Comparison of ENCODE assay signal across 23 mouse cellular contexts in the genomic region with DNA sequence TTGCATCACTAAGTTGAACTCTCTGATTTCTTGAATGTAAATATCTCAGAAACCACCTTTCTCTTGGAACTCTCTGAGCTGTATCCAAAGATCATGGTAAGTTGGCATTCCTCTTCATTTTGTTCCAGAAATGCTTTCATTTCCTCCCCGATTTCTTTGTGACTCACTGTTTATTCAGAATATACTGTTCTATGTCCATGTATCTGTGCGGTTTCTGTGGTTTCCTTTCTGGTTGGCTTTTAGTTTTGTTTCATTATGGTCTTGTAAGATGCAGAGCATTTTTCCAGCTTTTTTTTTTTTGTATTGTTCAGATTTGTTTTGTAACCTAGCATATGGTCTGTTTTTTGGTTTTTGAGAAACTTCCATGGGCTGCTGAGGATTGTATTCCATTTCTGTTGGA. TPM values are rescaled to one million over a fixed set of nuclear protein-coding genes. Genes with fewer than 3 reads are reported as not detected.
A peak's percentile ranks its signal among the peaks of the same experiment; 100 is the strongest.
DNase-seq lines count a peak whose midpoint lies in the region; ATAC-seq and TF ChIP-seq lines count a peak whose summit lies in the region.
"Had no signal": no experiment of that assay in that cellular context is flagged by ENCODE, and none has a peak within 500 bp of the region (broad histone marks: within the 10 kb centered on the region; RNA-seq: fewer than 3 reads in every experiment).

No protein-coding gene starts in this region.

- H3ac ChIP-seq in myocyte (ENCODE audit: control insufficient read depth, insufficient read length): no peak overlapping the region

- H3K9ac ChIP-seq in neural tube, embryonic 15.5 days (replicated peaks): no peak overlapping the region
- H3K9ac ChIP-seq: embryonic facial prominence, embryonic 12.5 days; forebrain, embryonic 13.5 days; forebrain, embryonic 15.5 days; forebrain, postnatal 0 days had no signal

- H3K36me3 ChIP-seq in myocyte (ENCODE audit: control insufficient read depth, insufficient read depth): peaks cover 18% of the 10 kb centered on the region
- H3K36me3 ChIP-seq in neural tube, embryonic 15.5 days: peaks cover 84% of the 10 kb centered on the region

- no peak overlapping the region for H3K4me2 ChIP-seq in myocyte (ENCODE audit: low read depth)
- no peak overlapping the region for H3K4me2 ChIP-seq in neural tube, embryonic 15.5 days
- H3K4me2 ChIP-seq: embryonic facial prominence, embryonic 12.5 days; forebrain, embryonic 13.5 days; forebrain, embryonic 15.5 days had no signal

- no peaks in the 10 kb centered on the region for H3K9me3 ChIP-seq in neural tube, embryonic 15.5 days (replicated peaks)
- H3K9me3 ChIP-seq: embryonic facial prominence, embryonic 12.5 days; forebrain, embryonic 15.5 days; G1E had no signal

- no peaks in the 10 kb centered on the region for H3K4me1 ChIP-seq in neural tube, embryonic 15.5 days
- H3K4me1 ChIP-seq: embryonic facial prominence, embryonic 10.5 days; embryonic facial prominence, embryonic 12.5 days; forebrain, embryonic 13.5 days; forebrain, embryonic 15.5 days had no signal

- no peak overlapping the region for H3K4me3 ChIP-seq in myocyte
- no peak overlapping the region for H3K4me3 ChIP-seq in neural tube, embryonic 15.5 days (replicated peaks)
- H3K4me3 ChIP-seq: embryonic facial prominence, embryonic 10.5 days; embryonic facial prominence, embryonic 12.5 days; forebrain, embryonic 13.5 days; forebrain, embryonic 15.5 days had no signal

- H3K27me3 ChIP-seq in myocyte (ENCODE audit: control insufficient read depth, insufficient read depth, insufficient read length): no peaks in the 10 kb centered on the region
- no peaks in the 10 kb centered on the region for H3K27me3 ChIP-seq in neural tube, embryonic 15.5 days (replicated peaks)
- H3K27me3 ChIP-seq: CH12.LX; embryonic facial prominence, embryonic 12.5 days; forebrain, embryonic 13.5 days; forebrain, embryonic 15.5 days had no signal

- TF ChIP-seq POLR2A in myocyte (IDR thresholded peaks at IDR 0.05; ENCODE audit: insufficient read length, low read depth): no peak

- ATAC-seq in neural tube, embryonic 15.5 days (ENCODE audit: low FRiP score): no peak
- ATAC-seq: CD4-positive, CD25-positive, alpha-beta regulatory T cell, adult 4 months; forebrain, embryonic 13.5 days; forebrain, embryonic 15.5 days; forebrain, postnatal 0 days had no signal

- WGBS in neural tube, embryonic 15.5 days: 100% methylated on average over 2 of the region's 2 CpGs

- DNase-seq in 3134 (ENCODE audit: extremely low read depth, insufficient read length, low spot score): peak; percentile 40
- DNase-seq in 3T3-L1 (ENCODE audit: low read depth, low spot score): peak; percentile 70
- peak; percentile 46 for DNase-seq in NIH3T3 (ENCODE audit: low read depth)
- no peak for DNase-seq in adrenal gland, adult 2 months
- no peak for DNase-seq in left cerebral cortex, adult 11 months (ENCODE audit: low spot score)
- DNase-seq: adrenal gland, adult 8-10 months; adrenal gland, postnatal 14 days; adrenal gland, postnatal 36 days; B cell, adult 2 months; cerebellum, adult 18-20 months; cerebellum, adult 9-10 months; cerebellum, postnatal 10 days; cerebellum, postnatal 25 days; forebrain, postnatal 0 days had no signal

- no peaks in the 10 kb centered on the region for H3K79me2 ChIP-seq in myocyte (ENCODE audit: control insufficient read depth, insufficient read depth)

- H3K27ac ChIP-seq in neural tube, embryonic 15.5 days (replicated peaks): no peak overlapping the region
- H3K27ac ChIP-seq: embryonic facial prominence, embryonic 10.5 days; embryonic facial prominence, embryonic 12.5 days; forebrain, embryonic 13.5 days; forebrain, embryonic 15.5 days had no signal

TF ChIP-seq in myocyte, 11 proteins besides CTCF, POLR2A, EP300 and RAD21:
- TF ChIP-seq MYOG (IDR thresholded peaks at IDR 0.05; ENCODE audit: control insufficient read depth in 1 of 3, insufficient read depth in 1 of 3, insufficient read length in 2 of 3, low read depth in 2 of 3) (no peak), CEBPB (IDR thresholded peaks at IDR 0.05; ENCODE audit: insufficient read depth, poor library complexity, severe bottlenecking) (0 out of 2 replicates have a peak, but pooled peaks have one; percentile 33), TCF3 (IDR thresholded peaks at IDR 0.05; ENCODE audit: insufficient read length, low read depth) (no peak), REST (IDR thresholded peaks at IDR 0.05; ENCODE audit: insufficient read depth, insufficient read length) (no peak), TCF12 (IDR thresholded peaks at IDR 0.05; ENCODE audit: insufficient read depth, poor library complexity, severe bottlenecking) (no peak)

RNA-seq across cellular contexts. Expression of a gene that starts 8.2 kb away (rescaled TPM):
- 2.8 TPM for polyA plus RNA-seq in myocyte (2012; fragmentation: generic; extraction: Trizol)
- total RNA-seq in adrenal gland, adult 2 months (2021): 10 to 100 TPM; 12.8 to 18.1 TPM
- 0.27 and 0.47 TPM in 2 replicates for polyA plus RNA-seq in adrenal gland, adult 2 months (2012; rRNA removed)
- polyA plus RNA-seq in neural tube, embryonic 15.5 days (2015; fragmentation: Nextera tagmentation; extraction: Ambion mirVana): 13.3 and 13.7 TPM in 2 replicates

RNA-seq across cellular contexts. Expression of a gene that starts 9.2 kb away (rescaled TPM):
- 0.72 TPM for polyA plus RNA-seq in myocyte (2012; fragmentation: generic; extraction: Trizol)
- 1 to 10 TPM; 2.0 to 3.1 TPM for total RNA-seq in adrenal gland, adult 2 months (2021)
- 0.52 and 0.71 TPM in 2 replicates for polyA plus RNA-seq in adrenal gland, adult 2 months (2012; rRNA removed)
- 6.7 and 7.5 TPM in 2 replicates for polyA plus RNA-seq in neural tube, embryonic 15.5 days (2015; fragmentation: Nextera tagmentation; extraction: Ambion mirVana)

RNA-seq across cellular contexts. Expression of a gene that starts 27.0 kb away (rescaled TPM):
- 0.02 TPM for polyA plus RNA-seq in myocyte (2012; fragmentation: generic; extraction: Trizol)
- total RNA-seq in adrenal gland, adult 2 months (2021): 1 to 10 TPM; 3.1 to 4.5 TPM
- polyA plus RNA-seq in adrenal gland, adult 2 months (2012; rRNA removed): 3.8 and 6.1 TPM in 2 replicates
- 1.3 and 1.8 TPM in 2 replicates for polyA plus RNA-seq in neural tube, embryonic 15.5 days (2015; fragmentation: Nextera tagmentation; extraction: Ambion mirVana)
- polyA plus RNA-seq: CD4-positive, CD25-positive, alpha-beta regulatory T cell, adult 4 months had no signal

RNA-seq across cellular contexts. Expression of a gene that starts 35.8 kb away (rescaled TPM):
- not detected for polyA plus RNA-seq in myocyte (2012; fragmentation: generic; extraction: Trizol)
- total RNA-seq in adrenal gland, adult 2 months (2021): not detected
- polyA plus RNA-seq in adrenal gland, adult 2 months (2012; rRNA removed): not detected in 2 replicates
- polyA plus RNA-seq in neural tube, embryonic 15.5 days (2015; fragmentation: Nextera tagmentation; extraction: Ambion mirVana): 0.32 and 0.42 TPM in 2 replicates
- total RNA-seq: adrenal gland, adult 8-10 months; adrenal gland, postnatal 14 days; CH12.LX had no signal
- polyA plus RNA-seq: CD4-positive, CD25-positive, alpha-beta regulatory T cell, adult 4 months; G1E had no signal

Comparison
In these comparisons a context has a peak if more than half of its experiments do, and no peak if none do; other contexts are left out.
1. DNase-seq: peak in 3134 (single experiment), 3T3-L1 (single experiment) and NIH3T3 (single experiment); none in adrenal gland, adult 2 months (single experiment) and left cerebral cortex, adult 11 months (single experiment).